Mouse (Mus musculus) stomach, postnatal 0 days (tissue): ENCODE measurements around the gene Slc13a5. TPM values are rescaled to one million over a fixed set of nuclear protein-coding genes. Genes with fewer than 3 reads are reported as not detected.

Experiments
- ATAC-seq: fragments of 200-750 bp; cut with Nextera tagmentation; 2 replicates; pipeline ENCODE4 v1.8.0; 2017; ENCODE audit not compliant: low FRiP score, low TSS enrichment
- DNase-seq: peaks from one replicate; pipeline ENCODE4 v3.0.0-alpha.2; 2016; ENCODE audit warnings: low spot score
- H3K27ac ChIP-seq: fragments of 300-500 bp; sonication (generic); replicated peaks from 2 replicates; pipeline ENCODE4 v1.5.1; 2014; ENCODE audit warnings: mild to moderate bottlenecking, control low read depth
- H3K27me3 ChIP-seq: fragments of 300-500 bp; sonication (generic); 2 replicates; pipeline ENCODE4 v1.6.1; 2014; ENCODE audit warnings: low read length; ENCODE audit not compliant: control insufficient read depth, insufficient read depth
- H3K36me3 ChIP-seq: fragments of 300-500 bp; sonication (generic); 2 replicates; pipeline ENCODE4 v1.6.1; 2014; ENCODE audit warnings: low read length, mixed read lengths; ENCODE audit not compliant: control insufficient read depth, insufficient read depth
- H3K4me1 ChIP-seq: fragments of 300-500 bp; sonication (generic); replicated peaks from 2 replicates; pipeline ENCODE4 v1.6.1; 2014; ENCODE audit warnings: antibody characterized with exemption; ENCODE audit not compliant: control insufficient read depth, insufficient read depth
- H3K4me2 ChIP-seq: fragments of 300-500 bp; sonication (generic); replicated peaks from 2 replicates; pipeline ENCODE4 v1.6.1; 2014; ENCODE audit warnings: low read depth, mild to moderate bottlenecking, control low read depth, moderate library complexity
- H3K4me3 ChIP-seq: fragments of 300-500 bp; sonication (generic); 2 replicates; pipeline ENCODE4 v1.5.1; 2014; ENCODE audit warnings: low read depth, low read length, control low read depth
- H3K9ac ChIP-seq: fragments of 300-500 bp; sonication (generic); 2 replicates; pipeline ENCODE4 v1.6.1; 2014; ENCODE audit warnings: mild to moderate bottlenecking, low read length, control low read depth, mixed read lengths
- H3K9me3 ChIP-seq: fragments of 300-500 bp; sonication (generic); 2 replicates; pipeline ENCODE4 v1.6.1; 2016; ENCODE audit warnings: low read length; ENCODE audit not compliant: control insufficient read depth
- CTCF ChIP-seq: IDR thresholded peaks from 2 replicates; pipeline ENCODE4 v1.5.1; 2016; ENCODE audit warnings: antibody characterized with exemption, low read depth, mild to moderate bottlenecking, moderate library complexity
- EP300 ChIP-seq: optimal IDR thresholded peaks from 2 replicates; pipeline ENCODE3; 2016; ENCODE audit warnings: antibody characterized with exemption
- WGBS: fragments of 180-500 bp; shearing (Covaris S2); extraction: QIAGEN DNeasy Blood & Tissue Kit; methylation state at CpG from one replicate; pipeline ENCODE4 v1.1.7; 2014; 5-methylcytosine and 5-hydroxymethylcytosine counted together
- polyA plus RNA-seq: library from polyadenylated mRNA; unstranded; fragments of >200 nt; fragmentation: Nextera tagmentation; extraction: Ambion mirVana; gene quantifications from 2 replicates; pipeline ENCODE4 v1.2.1, GENCODE M21; 2015

The Slc13a5 gene
- polyA plus RNA-seq, 1 experiment from 2014 or later = 0.06 TPM

GRCm38 (mm10) chr11:72226901-72227300, 40.1 kb downstream of the Slc13a5 start:
- H3K27me3 ChIP-seq = no peaks in the 10 kb centered on the region
- no peaks in the 10 kb centered on the region for H3K9me3 ChIP-seq
- H3K4me1 ChIP-seq = no peaks in the 10 kb centered on the region
- ATAC-seq (no peak), DNase-seq (no peak)
- no peak overlapping the region for H3K4me3 ChIP-seq
- TF ChIP-seq EP300 = no peak
- no peak for TF ChIP-seq CTCF
- H3K36me3 ChIP-seq = no peaks in the 10 kb centered on the region
- H3K27ac ChIP-seq = no peak overlapping the region
- 69% methylated on average over 6 of the region's 6 CpGs for WGBS
- H3K4me2 ChIP-seq = no peak overlapping the region
- H3K9ac ChIP-seq = no peak overlapping the region

- TF ChIP-seq EP300 = no peak
- TF ChIP-seq CTCF = no peak
- ATAC-seq (no peak), DNase-seq (no peak)
- Histone ChIP-seq H3K27ac (no peak overlapping the region), H3K9me3 (no peaks in the 10 kb centered on the region), H3K36me3 (no peaks in the 10 kb centered on the region), H3K4me2 (no peak overlapping the region), H3K4me3 (no peak overlapping the region), H3K27me3 (no peaks in the 10 kb centered on the region), H3K4me1 (no peaks in the 10 kb centered on the region), H3K9ac (no peak overlapping the region)
- 85% methylated on average over 10 of the region's 10 CpGs for WGBS
Observed at GRCm38 (mm10) chr11:72226020-72226791, 40.8 kb downstream of the Slc13a5 start.

- H3K4me2 ChIP-seq = no peak overlapping the region
- peak; percentile 76; the same call in 1 of the 2 replicates for ATAC-seq
- DNase-seq = peak; percentile 78
Observed at GRCm38 (mm10) chr11:72224865-72225264, 42.2 kb downstream of the Slc13a5 start.

GRCm38 (mm10) chr11:72223414-72223813, 43.6 kb downstream of the Slc13a5 start:
- Histone ChIP-seq H3K4me1 (no peaks in the 10 kb centered on the region), H3K9ac (no peak overlapping the region), H3K27me3 (no peaks in the 10 kb centered on the region), H3K4me2 (no peak overlapping the region), H3K9me3 (no peaks in the 10 kb centered on the region), H3K36me3 (no peaks in the 10 kb centered on the region), H3K27ac (no peak overlapping the region), H3K4me3 (no peak overlapping the region)
- no peak for ATAC-seq
- no peak for DNase-seq
- whole genome bisulfite sequencing = 67% methylated on average over 4 of the region's 4 CpGs
- no peak for TF ChIP-seq CTCF
- TF ChIP-seq EP300 = no peak

More at GRCm38 (mm10) chr11:72224865-72225264, 42.2 kb downstream of the Slc13a5 start:
- Histone ChIP-seq H3K27me3 (no peaks in the 10 kb centered on the region), H3K4me1 (no peaks in the 10 kb centered on the region), H3K4me3 (no peak overlapping the region), H3K36me3 (no peaks in the 10 kb centered on the region), H3K9me3 (no peaks in the 10 kb centered on the region), H3K27ac (no peak overlapping the region), H3K9ac (no peak overlapping the region)
- WGBS = 14% methylated on average over 5 of the region's 5 CpGs
- TF ChIP-seq EP300 (no peak), CTCF (peak; percentile 94)

- Histone ChIP-seq H3K27ac (no peak overlapping the region), H3K9ac (no peak overlapping the region), H3K27me3 (no peaks in the 10 kb centered on the region), H3K9me3 (no peaks in the 10 kb centered on the region), H3K36me3 (no peaks in the 10 kb centered on the region), H3K4me3 (no peak overlapping the region), H3K4me1 (no peaks in the 10 kb centered on the region), H3K4me2 (no peak overlapping the region)
- ATAC-seq (0 out of 2 replicates have a peak, but pooled peaks have one; percentile 39), DNase-seq (peak; percentile 62)
- TF ChIP-seq CTCF = peak; percentile 92
- TF ChIP-seq EP300 = no peak
- 15% methylated on average over 6 of the region's 6 CpGs for WGBS
Observed at GRCm38 (mm10) chr11:72221278-72221677, 45.7 kb downstream of the Slc13a5 start.

GRCm38 (mm10) chr11:72217116-72217515, 49.9 kb downstream of the Slc13a5 start:
- no peaks in the 10 kb centered on the region for H3K9me3 ChIP-seq
- H3K36me3 ChIP-seq = no peaks in the 10 kb centered on the region
- no peak overlapping the region for H3K9ac ChIP-seq
- H3K4me2 ChIP-seq = no peak overlapping the region
- H3K4me3 ChIP-seq = no peak overlapping the region
- H3K4me1 ChIP-seq = no peaks in the 10 kb centered on the region
- ATAC-seq = no peak
- H3K27ac ChIP-seq = no peak overlapping the region
- no peak for DNase-seq
- TF ChIP-seq EP300 (no peak), CTCF (no peak)
- H3K27me3 ChIP-seq = no peaks in the 10 kb centered on the region
- 73% methylated on average over 5 of the region's 5 CpGs for WGBS
